Mouse (Mus musculus): ENCODE data around the gene Trim63.
A peak's percentile ranks its signal among the peaks of the same experiment; 100 is the strongest.
"Not testable (repeated sequence)": the region's sequence is repeated elsewhere in the genome, so short reads cannot be mapped to it uniquely, and the experiment has no call there.

Trim63 gene

GRCm38 (mm10) chr4:134314876-134315275 lies at the start of gene Trim63:
TSS of gene Trim63 (plus strand) at chr4:134315120.
- no peak for DNase-seq

GRCm38 (mm10) chr4:134265860-134266585 lies 48.9 kb upstream of the Trim63 start:
- DNase-seq, result no peak

GRCm38 (mm10) chr4:134268102-134268655 lies 46.7 kb upstream of the Trim63 start:
- DNase-seq, result no peak

GRCm38 (mm10) chr4:134269622-134270021 lies 45.3 kb upstream of the Trim63 start:
- DNase-seq, result not testable (repeated sequence)

- no peak for DNase-seq
Measured at GRCm38 (mm10) chr4:134271979-134272378, 42.9 kb upstream of the Trim63 start.

- no peak for DNase-seq
Measured at GRCm38 (mm10) chr4:134272731-134273416, 42.0 kb upstream of the Trim63 start.

GRCm38 (mm10) chr4:134273417-134274345 lies 41.2 kb upstream of the Trim63 start:
- DNase-seq, result no peak

- no peak for DNase-seq
Measured at GRCm38 (mm10) chr4:134284942-134285341, 30.0 kb upstream of the Trim63 start.

GRCm38 (mm10) chr4:134286226-134287167 lies 28.4 kb upstream of the Trim63 start:
- DNase-seq, result peak; percentile 31

- peak; percentile 96 for DNase-seq
Measured at GRCm38 (mm10) chr4:134287168-134287564, 27.8 kb upstream of the Trim63 start.

- peak; percentile 73 for DNase-seq
Measured at GRCm38 (mm10) chr4:134287575-134288025, 27.3 kb upstream of the Trim63 start, which contains the start of gene Pdik1l. TSS of gene Pdik1l (minus strand) at chr4:134287895.

GRCm38 (mm10) chr4:134288397-134289256 lies 26.3 kb upstream of the Trim63 start:
- DNase-seq, result no peak

GRCm38 (mm10) chr4:134292067-134292466 lies 22.9 kb upstream of the Trim63 start:
- peak; percentile 62 for DNase-seq

- no peak for DNase-seq
Measured at GRCm38 (mm10) chr4:134293061-134293691, 21.7 kb upstream of the Trim63 start.

- DNase-seq, result no peak
Measured at GRCm38 (mm10) chr4:134293692-134294163, 21.2 kb upstream of the Trim63 start.

GRCm38 (mm10) chr4:134296096-134296495 lies 18.8 kb upstream of the Trim63 start:
- DNase-seq, result not testable (repeated sequence)

- DNase-seq, result no peak
Measured at GRCm38 (mm10) chr4:134296523-134296922, 18.4 kb upstream of the Trim63 start.

- no peak for DNase-seq
Measured at GRCm38 (mm10) chr4:134297369-134297768, 17.6 kb upstream of the Trim63 start.

GRCm38 (mm10) chr4:134298626-134299497 lies 16.1 kb upstream of the Trim63 start:
- no peak for DNase-seq
